Mouse (Mus musculus) intestine, embryonic 14.5 days (tissue): ENCODE results near the gene 2700097O09Rik. TPM values are rescaled to one million over a fixed set of nuclear protein-coding genes. Genes with fewer than 3 reads are reported as not detected.
A peak's percentile ranks its signal among the peaks of the same experiment; 100 is the strongest.
"Not testable (repeated sequence)": the region's sequence is repeated elsewhere in the genome, so short reads cannot be mapped to it uniquely, and the experiment has no call there.

Experiments
- ATAC-seq: fragments of 200-750 bp; cut with Nextera tagmentation; replicated peaks from 2 replicates; pipeline ENCODE4 v1.8.0; 2017; ENCODE audit warnings: low read depth, moderate number of reproducible peaks, moderate TSS enrichment, moderate library complexity; ENCODE audit not compliant: low FRiP score, low TSS enrichment
- DNase-seq: peaks from one replicate; pipeline ENCODE4 v3.0.0-alpha.2; 2018; ENCODE audit warnings: low spot score
- H3K27ac ChIP-seq: fragments of 300-500 bp; sonication (generic); 2 replicates; pipeline ENCODE4 v1.5.1; 2014; ENCODE audit warnings: low read depth, mild to moderate bottlenecking, control low read depth
- H3K27me3 ChIP-seq: fragments of 300-500 bp; sonication (generic); replicated peaks from 2 replicates; pipeline ENCODE4 v1.6.1; 2014; ENCODE audit warnings: low read length, control low read depth; ENCODE audit not compliant: control insufficient read depth, insufficient read depth
- H3K36me3 ChIP-seq: fragments of 300-500 bp; sonication (generic); 2 replicates; pipeline ENCODE4 v1.6.1; 2014; ENCODE audit warnings: low read length, control low read depth; ENCODE audit not compliant: control insufficient read depth, insufficient read depth
- H3K4me1 ChIP-seq: fragments of 300-500 bp; sonication (generic); replicated peaks from 2 replicates; pipeline ENCODE4 v1.6.1; 2014; ENCODE audit warnings: low read length, control low read depth, mixed read lengths; ENCODE audit not compliant: control insufficient read depth, insufficient read depth
- H3K4me2 ChIP-seq: fragments of 300-500 bp; sonication (generic); 2 replicates; pipeline ENCODE4 v1.6.1; 2014; ENCODE audit warnings: low read length
- H3K4me3 ChIP-seq: fragments of 300-500 bp; sonication (generic); 2 replicates; pipeline ENCODE4 v1.5.1; 2014; ENCODE audit warnings: low read depth, low read length, control low read depth, mixed read lengths
- H3K9ac ChIP-seq: fragments of 300-500 bp; sonication (generic); 2 replicates; pipeline ENCODE4 v1.6.1; 2014; ENCODE audit warnings: mild to moderate bottlenecking, low read length
- H3K9me3 ChIP-seq: fragments of 300-500 bp; sonication (generic); 2 replicates; pipeline ENCODE4 v1.6.1; 2016; ENCODE audit warnings: low read length, control low read depth; ENCODE audit not compliant: control insufficient read depth
- WGBS: fragments of 180-500 bp; shearing (Covaris S2); extraction: QIAGEN DNeasy Blood & Tissue Kit; methylation state at CpG from one replicate; pipeline ENCODE4 v1.1.7; 2014; 5-methylcytosine and 5-hydroxymethylcytosine counted together
- polyA plus RNA-seq: library from polyadenylated mRNA; unstranded; fragments of >200 nt; fragmentation: Nextera tagmentation; extraction: Ambion mirVana; gene quantifications from 2 replicates; pipeline ENCODE4 v1.2.1, GENCODE M21; 2014

2700097O09Rik gene
- polyA plus RNA-seq = 29.0 and 33.1 TPM in 2 replicates

DNA sequence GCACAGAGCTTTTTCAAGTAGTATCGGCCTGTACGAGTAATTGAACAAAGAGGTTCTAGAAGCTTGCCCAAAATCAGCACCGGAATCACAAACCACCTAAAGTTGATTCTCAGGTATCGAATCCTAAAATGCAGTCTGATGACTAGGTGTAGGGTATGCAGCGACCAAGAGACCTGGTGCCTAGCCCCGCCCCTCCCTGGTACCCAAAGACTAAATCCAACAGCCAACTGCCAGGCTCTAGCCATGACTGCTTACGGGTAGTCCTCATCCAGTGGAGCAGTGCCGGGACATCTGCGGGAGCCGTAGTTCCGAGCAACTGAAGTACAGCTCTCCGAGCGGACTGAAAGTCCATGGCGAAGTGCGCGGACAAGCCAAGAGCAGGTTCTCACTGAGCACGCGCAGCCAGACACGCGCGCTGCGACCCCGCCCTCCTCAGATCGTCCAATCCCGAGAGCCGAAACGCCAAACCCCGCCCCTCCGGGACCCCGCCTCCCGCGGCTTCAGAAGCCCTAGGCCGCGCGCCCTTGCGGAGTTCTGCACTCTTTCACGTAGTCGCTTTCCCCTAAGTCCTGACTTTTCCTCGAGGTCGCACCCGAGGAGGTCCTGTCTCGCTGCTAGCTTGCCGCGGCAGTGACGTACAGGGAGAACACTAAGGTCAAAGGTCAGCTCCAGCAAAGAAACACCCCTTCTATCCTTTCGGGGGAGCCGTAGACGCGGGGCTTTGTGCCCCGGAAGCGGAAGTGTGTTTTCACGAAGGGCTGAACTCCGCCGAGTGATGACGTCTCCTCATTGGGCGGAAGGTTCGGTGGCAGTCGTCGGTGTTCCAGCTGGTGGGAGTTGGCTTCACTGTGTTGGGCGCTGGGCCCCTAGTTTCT, at the start of gene 2700097O09Rik, which contains the start of gene Srp54a:
2700097O09Rik (minus strand) TSS at position 385 of the 875 bp plus-strand sequence.
Srp54a (plus strand) TSS at position 537 of the 875 bp plus-strand sequence.
- H3K27me3 ChIP-seq, H3K9me3 ChIP-seq, H3K36me3 ChIP-seq, H3K4me1 ChIP-seq: not testable (repeated sequence)
- ATAC-seq = peak; percentile 99
- Histone ChIP-seq H3K4me3 (peak within 1 kb of the TSS; percentile 55), H3K27ac (peak within 1 kb of the TSS; percentile 79), H3K9ac (peak within 1 kb of the TSS; percentile 56), H3K4me2 (peak within 1 kb of the TSS; percentile 62)
- peak; percentile 98 for DNase-seq
- under 1% methylated on average over 60 of the region's 60 CpGs for WGBS

DNA sequence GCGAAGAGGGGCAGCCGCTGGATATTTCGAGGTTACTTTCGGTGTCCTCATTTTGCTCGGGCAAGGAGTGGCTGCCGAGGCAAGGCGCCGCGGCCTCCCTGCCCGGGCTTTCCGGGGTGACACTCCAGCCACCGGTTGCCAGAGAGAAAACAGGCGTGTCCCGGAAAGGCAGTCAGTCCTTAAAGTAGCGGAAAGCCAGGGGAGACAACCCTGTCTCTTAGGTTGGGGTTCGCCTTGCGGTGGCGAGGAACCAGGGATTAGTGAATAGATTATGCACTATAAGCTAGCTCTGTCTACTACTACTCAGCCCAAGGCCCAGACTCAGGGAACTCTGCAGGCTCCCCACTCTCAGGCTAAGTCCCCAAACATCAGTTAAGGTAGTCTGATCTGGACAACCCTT, 44.8 kb upstream of the 2700097O09Rik start:
- not testable (repeated sequence) for H3K4me1 ChIP-seq, H3K27me3 ChIP-seq, H3K36me3 ChIP-seq, H3K27ac ChIP-seq, H3K4me3 ChIP-seq, H3K9ac ChIP-seq, DNase-seq, H3K4me2 ChIP-seq, H3K9me3 ChIP-seq
- WGBS = no CpG with 5 or more reads among the region's 18 CpGs
- peak; percentile 26 for ATAC-seq

DNA sequence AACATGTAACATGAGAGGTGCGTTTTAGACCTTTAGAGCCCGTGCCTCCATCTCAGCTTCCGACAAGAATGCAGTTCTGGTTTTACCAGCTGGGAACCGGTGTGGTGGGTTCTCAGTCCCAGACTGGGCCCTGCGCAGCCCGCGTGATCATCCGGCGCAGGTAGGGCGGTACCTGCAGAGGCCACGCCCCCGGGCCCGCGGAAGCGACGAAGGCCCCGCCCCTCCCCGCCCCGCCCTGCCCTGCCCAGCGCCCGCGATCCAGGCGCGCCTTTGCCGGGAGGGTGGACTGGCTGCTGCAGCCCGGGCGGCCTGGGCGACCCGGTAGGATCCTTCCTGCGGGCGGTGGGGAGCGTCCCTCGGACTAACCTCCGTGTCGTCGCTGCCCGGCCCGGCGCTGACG, 44.3 kb upstream of the 2700097O09Rik start, which contains the start of gene Fam177a:
Fam177a (plus strand) TSS at position 228 of the 400 bp plus-strand sequence.
- H3K27ac ChIP-seq, H3K4me2 ChIP-seq, DNase-seq, H3K27me3 ChIP-seq, H3K9ac ChIP-seq, H3K4me1 ChIP-seq, H3K9me3 ChIP-seq, H3K4me3 ChIP-seq, H3K36me3 ChIP-seq: not testable (repeated sequence)
- WGBS = no CpG with 5 or more reads among the region's 40 CpGs
- peak; percentile 97 for ATAC-seq

GRCm38 (mm10) chr12:55112616-55113015, 32.7 kb upstream of the 2700097O09Rik start:
- H3K9me3 ChIP-seq, ATAC-seq, H3K27ac ChIP-seq, H3K9ac ChIP-seq, H3K36me3 ChIP-seq, H3K27me3 ChIP-seq, H3K4me3 ChIP-seq, H3K4me2 ChIP-seq, DNase-seq, H3K4me1 ChIP-seq: not testable (repeated sequence)
- WGBS = no CpG with 5 or more reads among the region's 7 CpGs

GRCm38 (mm10) chr12:55092127-55092526, 12.2 kb upstream of the 2700097O09Rik start:
- not testable (repeated sequence) for H3K27me3 ChIP-seq, H3K4me1 ChIP-seq, DNase-seq, H3K36me3 ChIP-seq, H3K9ac ChIP-seq, ATAC-seq, H3K9me3 ChIP-seq, H3K4me2 ChIP-seq, H3K4me3 ChIP-seq, H3K27ac ChIP-seq
- no CpG with 5 or more reads among the region's 7 CpGs for WGBS

- H3K36me3 ChIP-seq, H3K9me3 ChIP-seq, H3K4me1 ChIP-seq, DNase-seq, H3K27me3 ChIP-seq: not testable (repeated sequence)
- Histone ChIP-seq H3K9ac (peak overlapping the region; percentile 51), H3K27ac (peak overlapping the region; percentile 65), H3K4me3 (peak overlapping the region; percentile 55), H3K4me2 (peak overlapping the region; percentile 30)
- WGBS = 0% methylated on average over 25 of the region's 25 CpGs
- peak; percentile 37 for ATAC-seq
Observed at GRCm38 (mm10) chr12:55080601-55080942, 662 bp upstream of the 2700097O09Rik start.

- not testable (repeated sequence) for H3K36me3 ChIP-seq, H3K27ac ChIP-seq, H3K27me3 ChIP-seq, H3K9ac ChIP-seq, ATAC-seq, H3K4me3 ChIP-seq, H3K9me3 ChIP-seq, H3K4me1 ChIP-seq, DNase-seq
- WGBS = 46% methylated on average over 2 of the region's 2 CpGs
- peak overlapping the region; percentile 62 for H3K4me2 ChIP-seq
Observed at GRCm38 (mm10) chr12:55078706-55079105, 1.2 kb downstream of the 2700097O09Rik start.

DNA sequence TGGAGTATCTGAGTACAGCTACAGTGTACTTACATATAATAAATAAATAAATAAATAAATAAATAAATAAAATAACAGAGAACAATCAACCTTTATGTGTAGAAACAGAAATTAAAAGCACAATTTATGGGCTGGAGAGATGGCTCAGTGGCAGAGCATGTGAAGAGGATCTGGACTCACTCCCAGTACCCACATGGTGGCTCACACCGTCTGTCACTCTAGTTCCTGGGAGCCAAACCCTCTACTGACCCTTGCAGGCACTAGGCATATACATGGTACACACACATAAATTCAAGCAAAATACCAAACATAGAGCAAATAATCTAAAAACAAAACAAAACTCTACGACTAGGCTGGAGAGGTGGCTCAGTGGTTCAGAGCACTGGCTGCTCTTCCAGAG, 4.6 kb downstream of the 2700097O09Rik start:
- ATAC-seq = no peak
- no peaks in the 10 kb centered on the region for H3K4me1 ChIP-seq
- WGBS = 91% methylated on average over 2 of the region's 2 CpGs
- no peak overlapping the region for H3K4me2 ChIP-seq
- no peak overlapping the region for H3K9ac ChIP-seq
- H3K9me3 ChIP-seq = no peaks in the 10 kb centered on the region
- DNase-seq = peak; percentile 38
- no peak overlapping the region for H3K4me3 ChIP-seq
- no peaks in the 10 kb centered on the region; the same call in 1 of the 2 replicates for H3K36me3 ChIP-seq
- no peaks in the 10 kb centered on the region for H3K27me3 ChIP-seq
- no peak overlapping the region for H3K27ac ChIP-seq

GRCm38 (mm10) chr12:55073686-55074085, 6.2 kb downstream of the 2700097O09Rik start:
- 87% methylated on average over 7 of the region's 7 CpGs for whole genome bisulfite sequencing
- ATAC-seq = no peak

More at GRCm38 (mm10) chr12:55073686-55074085, 6.2 kb downstream of the 2700097O09Rik start:
- no peaks in the 10 kb centered on the region for H3K27me3 ChIP-seq
- no peaks in the 10 kb centered on the region for H3K4me1 ChIP-seq
- H3K9ac ChIP-seq = no peak overlapping the region
- no peaks in the 10 kb centered on the region for H3K9me3 ChIP-seq
- H3K36me3 ChIP-seq = no peaks in the 10 kb centered on the region; the same call in 1 of the 2 replicates
- no peak overlapping the region for H3K4me3 ChIP-seq
- H3K4me2 ChIP-seq = no peak overlapping the region
- H3K27ac ChIP-seq = no peak overlapping the region
- peak; percentile 33 for DNase-seq
